Mouse (Mus musculus): ENCODE data around the gene Slc4a1. TPM values are rescaled to one million over a fixed set of nuclear protein-coding genes. Genes with fewer than 3 reads are reported as not detected.
A peak's percentile ranks its signal among the peaks of the same experiment; 100 is the strongest.

Slc4a1 gene
- polyA plus RNA-seq, 1 experiment from 2014 or later = 20.2 TPM

DNA sequence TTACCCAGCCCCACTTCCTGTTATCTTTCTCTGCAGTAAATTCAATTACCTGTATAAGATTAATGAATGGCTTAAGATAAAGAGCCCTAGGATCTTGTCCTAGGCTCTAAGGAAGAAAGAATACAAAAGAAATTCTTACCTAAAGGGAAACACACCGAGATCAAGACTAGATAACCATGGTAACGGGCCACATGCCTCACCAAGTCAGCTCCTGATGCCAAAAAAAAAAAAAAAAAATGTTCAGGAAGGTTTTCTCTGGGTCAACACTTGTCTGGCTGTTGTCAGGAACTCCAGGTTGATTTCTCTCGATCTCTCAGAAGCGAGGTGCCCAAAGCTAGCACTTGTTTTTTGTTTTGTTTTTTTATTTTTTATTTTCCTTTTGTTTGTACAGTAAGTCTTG, 32.0 kb downstream of the Slc4a1 start:
- no peak overlapping the region for H3K4me2 ChIP-seq
- ATAC-seq (replicated peaks; ENCODE audit: insufficient number of reproducible peaks, insufficient read depth, low FRiP score, low read depth) = no peak
- peaks cover 16% of the 10 kb centered on the region for H3K4me1 ChIP-seq (replicated peaks)
- WGBS = 62% methylated on average over 4 of the region's 4 CpGs
- H3K9ac ChIP-seq = no peak overlapping the region
- no peaks in the 10 kb centered on the region for H3K36me3 ChIP-seq
- H3K9me3 ChIP-seq (replicated peaks) = no peaks in the 10 kb centered on the region
- H3K27me3 ChIP-seq = no peaks in the 10 kb centered on the region
- no peak overlapping the region for H3K27ac ChIP-seq
- H3K4me3 ChIP-seq = no peak overlapping the region

DNA sequence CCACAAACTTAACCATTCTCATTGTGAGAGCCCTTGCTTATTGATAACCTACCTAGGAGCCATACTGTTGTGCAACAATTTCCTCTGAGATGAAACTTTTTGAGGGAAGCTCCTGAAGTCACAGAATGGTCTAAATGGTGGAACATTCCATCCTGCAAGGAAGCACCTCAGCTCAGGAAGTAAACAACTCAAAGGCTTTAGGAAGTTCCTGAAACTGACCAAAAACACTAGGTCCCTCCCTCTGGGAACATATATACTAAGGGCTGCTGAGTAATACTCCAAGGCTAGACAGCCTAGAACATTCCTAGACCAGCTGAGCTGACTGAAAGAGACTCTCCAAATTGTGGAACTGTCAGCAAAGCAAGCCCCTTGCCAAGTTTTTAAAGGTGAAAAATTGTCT, 32.9 kb downstream of the Slc4a1 start:
- Histone ChIP-seq H3K27me3 (no peaks in the 10 kb centered on the region), H3K4me3 (no peak overlapping the region), H3K4me2 (no peak overlapping the region), H3K36me3 (no peaks in the 10 kb centered on the region), H3K27ac (no peak overlapping the region), H3K4me1 (replicated peaks) (peaks cover 9% of the 10 kb centered on the region), H3K9ac (no peak overlapping the region), H3K9me3 (replicated peaks) (no peaks in the 10 kb centered on the region)
- ATAC-seq (replicated peaks; ENCODE audit: insufficient number of reproducible peaks, insufficient read depth, low FRiP score, low read depth) = no peak

DNA sequence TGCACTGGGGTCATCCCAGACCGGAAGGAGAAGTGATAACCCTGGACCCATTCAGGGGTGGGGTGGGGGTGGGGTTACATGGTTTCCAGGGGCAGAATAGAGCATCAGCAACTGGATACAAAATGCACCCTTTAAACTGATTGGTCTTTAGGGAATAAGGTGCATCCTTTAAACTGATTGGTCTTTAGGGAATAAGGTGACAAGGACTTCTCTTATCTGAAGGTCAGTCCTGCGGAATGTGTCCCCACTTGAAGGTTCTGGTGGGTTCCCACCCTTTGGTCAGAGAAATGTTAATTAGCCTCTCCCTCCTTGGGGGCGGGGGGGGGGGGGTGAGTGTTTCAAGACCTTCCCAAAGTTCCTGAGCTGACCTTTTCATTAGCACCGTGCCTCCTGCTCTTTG, 34.2 kb downstream of the Slc4a1 start:
- ATAC-seq (replicated peaks; ENCODE audit: insufficient number of reproducible peaks, insufficient read depth, low FRiP score, low read depth) = no peak
- no peak overlapping the region for H3K4me3 ChIP-seq
- H3K27ac ChIP-seq = no peak overlapping the region
- no peaks in the 10 kb centered on the region for H3K9me3 ChIP-seq (replicated peaks)
- no peak overlapping the region for H3K4me2 ChIP-seq
- H3K27me3 ChIP-seq = no peaks in the 10 kb centered on the region
- no peaks in the 10 kb centered on the region for H3K36me3 ChIP-seq
- 36% methylated on average over 4 of the region's 4 CpGs for WGBS
- peaks cover 7% of the 10 kb centered on the region for H3K4me1 ChIP-seq (replicated peaks)
- no peak overlapping the region for H3K9ac ChIP-seq

GRCm38 (mm10) chr11:102330039-102330438, 36.0 kb downstream of the Slc4a1 start:
- no peak for ATAC-seq (replicated peaks; ENCODE audit: insufficient number of reproducible peaks, insufficient read depth, low FRiP score, low read depth)
- WGBS = 74% methylated on average over 3 of the region's 3 CpGs
- no peak overlapping the region for H3K4me2 ChIP-seq
- H3K27ac ChIP-seq = no peak overlapping the region
- H3K4me1 ChIP-seq (replicated peaks) = peaks cover 2% of the 10 kb centered on the region
- no peaks in the 10 kb centered on the region for H3K9me3 ChIP-seq (replicated peaks)
- no peak overlapping the region for H3K4me3 ChIP-seq
- no peaks in the 10 kb centered on the region for H3K27me3 ChIP-seq
- no peaks in the 10 kb centered on the region for H3K36me3 ChIP-seq
- H3K9ac ChIP-seq = no peak overlapping the region

GRCm38 (mm10) chr11:102329518-102329917, 36.5 kb downstream of the Slc4a1 start:
- Histone ChIP-seq H3K27me3 (no peaks in the 10 kb centered on the region), H3K9me3 (replicated peaks) (no peaks in the 10 kb centered on the region), H3K4me1 (replicated peaks) (no peaks in the 10 kb centered on the region), H3K4me2 (no peak overlapping the region), H3K36me3 (no peaks in the 10 kb centered on the region), H3K27ac (no peak overlapping the region), H3K9ac (no peak overlapping the region), H3K4me3 (no peak overlapping the region)
- ATAC-seq (replicated peaks; ENCODE audit: insufficient number of reproducible peaks, insufficient read depth, low FRiP score, low read depth) = no peak

- WGBS = 74% methylated on average over 7 of the region's 7 CpGs
- H3K36me3 ChIP-seq = no peaks in the 10 kb centered on the region
- H3K4me1 ChIP-seq (replicated peaks) = no peaks in the 10 kb centered on the region
- no peak overlapping the region for H3K4me3 ChIP-seq
- no peak overlapping the region for H3K4me2 ChIP-seq
- H3K9me3 ChIP-seq (replicated peaks) = no peaks in the 10 kb centered on the region
- no peak overlapping the region for H3K27ac ChIP-seq
- no peak for ATAC-seq (replicated peaks; ENCODE audit: insufficient number of reproducible peaks, insufficient read depth, low FRiP score, low read depth)
- no peak overlapping the region for H3K9ac ChIP-seq
- H3K27me3 ChIP-seq = no peaks in the 10 kb centered on the region
Measured at GRCm38 (mm10) chr11:102327839-102328238, 38.2 kb downstream of the Slc4a1 start.

- no peaks in the 10 kb centered on the region for H3K36me3 ChIP-seq
- H3K27me3 ChIP-seq = no peaks in the 10 kb centered on the region
- no peak overlapping the region for H3K9ac ChIP-seq
- no peaks in the 10 kb centered on the region for H3K9me3 ChIP-seq (replicated peaks)
- no peak overlapping the region for H3K4me3 ChIP-seq
- H3K27ac ChIP-seq = no peak overlapping the region
- 49% methylated on average over 5 of the region's 5 CpGs for WGBS
- no peaks in the 10 kb centered on the region for H3K4me1 ChIP-seq (replicated peaks)
- no peak for ATAC-seq (replicated peaks; ENCODE audit: insufficient number of reproducible peaks, insufficient read depth, low FRiP score, low read depth)
- H3K4me2 ChIP-seq = no peak overlapping the region
Measured at GRCm38 (mm10) chr11:102327250-102327649, 38.8 kb downstream of the Slc4a1 start.

DNA sequence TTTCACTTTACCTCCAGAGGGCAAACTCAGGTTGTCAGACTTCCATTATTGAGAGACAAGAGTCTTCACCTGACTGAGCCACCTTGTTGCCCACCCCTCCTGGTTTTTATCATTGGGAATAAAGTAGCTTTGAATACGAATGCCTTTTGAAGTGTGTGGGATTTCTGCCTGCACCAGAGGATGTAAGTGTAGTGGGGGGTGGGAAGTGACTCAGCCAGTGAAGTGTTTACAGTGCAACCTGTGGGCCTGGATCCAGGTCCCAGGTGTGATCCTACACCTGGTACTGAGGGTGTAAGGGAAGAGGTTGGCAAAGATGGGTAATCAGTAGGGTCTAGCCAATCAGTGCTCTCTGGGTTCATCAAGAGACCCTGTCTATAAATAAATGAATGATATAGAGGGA, 42.5 kb downstream of the Slc4a1 start:
- H3K27ac ChIP-seq = no peak overlapping the region
- no peaks in the 10 kb centered on the region for H3K36me3 ChIP-seq
- ATAC-seq (replicated peaks; ENCODE audit: insufficient number of reproducible peaks, insufficient read depth, low FRiP score, low read depth) = no peak
- H3K4me1 ChIP-seq (replicated peaks) = peaks cover 10% of the 10 kb centered on the region
- H3K9ac ChIP-seq = no peak overlapping the region
- H3K4me2 ChIP-seq = no peak overlapping the region
- no peaks in the 10 kb centered on the region for H3K9me3 ChIP-seq (replicated peaks)
- 73% methylated on average over 1 of the region's 1 CpGs for WGBS
- no peak overlapping the region for H3K4me3 ChIP-seq
- no peaks in the 10 kb centered on the region for H3K27me3 ChIP-seq

DNA sequence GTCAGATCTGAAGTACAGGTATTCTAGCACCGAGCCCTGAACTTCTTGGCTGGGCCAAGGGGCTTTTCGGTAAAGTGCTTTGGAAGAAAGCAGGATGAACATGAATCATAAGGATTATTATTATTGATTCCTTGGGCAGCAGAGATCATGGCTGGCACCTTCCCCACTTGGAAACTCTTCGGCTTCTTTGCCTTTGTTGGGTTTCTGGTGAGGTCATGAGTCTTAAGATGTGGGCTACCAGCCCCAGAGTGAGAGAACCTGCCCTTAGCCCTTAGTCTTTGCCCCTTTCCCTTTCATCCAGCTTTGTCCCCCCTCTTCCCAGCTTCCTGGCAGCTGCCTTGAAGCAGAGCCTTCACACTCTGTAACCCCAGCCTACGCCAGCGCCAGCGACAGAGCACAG, 44.1 kb downstream of the Slc4a1 start:
- 76% methylated on average over 6 of the region's 6 CpGs for WGBS
- peaks cover 10% of the 10 kb centered on the region for H3K4me1 ChIP-seq (replicated peaks)
- H3K9ac ChIP-seq = no peak overlapping the region
- no peaks in the 10 kb centered on the region for H3K36me3 ChIP-seq
- no peaks in the 10 kb centered on the region for H3K9me3 ChIP-seq (replicated peaks)
- H3K4me2 ChIP-seq = no peak overlapping the region
- no peaks in the 10 kb centered on the region for H3K27me3 ChIP-seq
- no peak overlapping the region for H3K4me3 ChIP-seq
- no peak overlapping the region for H3K27ac ChIP-seq
- no peak for ATAC-seq (replicated peaks; ENCODE audit: insufficient number of reproducible peaks, insufficient read depth, low FRiP score, low read depth)

GRCm38 (mm10) chr11:102320686-102321005, 45.4 kb downstream of the Slc4a1 start:
- no peaks in the 10 kb centered on the region for H3K27me3 ChIP-seq
- H3K4me2 ChIP-seq = peak overlapping the region; percentile 95
- peak overlapping the region; percentile 100 for H3K27ac ChIP-seq
- H3K4me3 ChIP-seq = peak overlapping the region; percentile 99
- 11% methylated on average over 10 of the region's 10 CpGs for WGBS
- ATAC-seq (replicated peaks; ENCODE audit: insufficient number of reproducible peaks, insufficient read depth, low FRiP score, low read depth) = no peak
- H3K36me3 ChIP-seq = no peaks in the 10 kb centered on the region
- no peaks in the 10 kb centered on the region for H3K9me3 ChIP-seq (replicated peaks)
- H3K9ac ChIP-seq = peak overlapping the region; percentile 100
- peaks cover 18% of the 10 kb centered on the region for H3K4me1 ChIP-seq (replicated peaks)

DNA sequence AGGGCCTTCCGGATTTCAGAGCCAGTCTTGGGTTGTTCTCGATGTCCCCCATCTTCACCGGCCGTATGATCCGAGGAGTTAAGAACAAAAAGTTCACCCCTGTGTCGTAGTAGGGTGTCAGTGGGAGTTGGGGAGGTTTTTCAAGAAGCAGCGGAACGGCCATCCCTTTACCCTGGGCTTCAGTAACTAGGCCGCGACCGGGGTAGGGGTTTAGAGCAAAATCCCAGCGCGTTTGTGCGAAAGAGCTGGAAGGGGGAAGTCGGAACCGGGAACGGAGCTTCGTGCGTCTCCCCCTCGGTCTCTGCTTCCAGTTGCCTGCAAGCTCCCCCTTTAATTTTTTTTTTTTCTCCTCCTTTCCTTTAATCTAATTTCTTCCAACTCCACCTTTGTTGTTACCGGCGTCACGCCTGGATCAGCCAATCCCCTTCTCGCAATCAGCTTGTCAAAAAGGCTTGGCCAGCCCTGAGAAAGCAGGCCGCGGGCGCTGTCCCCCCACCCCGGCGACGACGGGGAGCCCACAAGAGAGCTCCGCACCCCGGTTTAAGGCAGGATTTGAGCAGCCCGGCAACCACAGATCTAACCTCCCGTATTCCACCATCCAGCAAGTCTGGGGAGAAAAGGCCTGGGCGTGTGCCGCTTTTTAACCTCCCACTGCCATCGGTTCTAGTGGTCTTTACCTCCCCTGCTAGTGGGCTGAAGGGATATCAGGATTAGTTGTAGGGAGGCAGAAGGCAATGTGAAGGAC, 45.9 kb downstream of the Slc4a1 start:
- Histone ChIP-seq H3K36me3 (0 out of 2 replicates have a peak, but pooled peaks cover 5% of the 10 kb centered on the region), H3K4me1 (replicated peaks) (peaks cover 24% of the 10 kb centered on the region), H3K27me3 (no peaks in the 10 kb centered on the region), H3K9me3 (replicated peaks) (no peaks in the 10 kb centered on the region), H3K9ac (peak overlapping the region; percentile 100), H3K4me2 (peak overlapping the region; percentile 95), H3K27ac (peak overlapping the region; percentile 100), H3K4me3 (peak overlapping the region; percentile 99)
- ATAC-seq (replicated peaks; ENCODE audit: insufficient number of reproducible peaks, insufficient read depth, low FRiP score, low read depth) = no peak
- WGBS = under 1% methylated on average over 38 of the region's 38 CpGs

DNA sequence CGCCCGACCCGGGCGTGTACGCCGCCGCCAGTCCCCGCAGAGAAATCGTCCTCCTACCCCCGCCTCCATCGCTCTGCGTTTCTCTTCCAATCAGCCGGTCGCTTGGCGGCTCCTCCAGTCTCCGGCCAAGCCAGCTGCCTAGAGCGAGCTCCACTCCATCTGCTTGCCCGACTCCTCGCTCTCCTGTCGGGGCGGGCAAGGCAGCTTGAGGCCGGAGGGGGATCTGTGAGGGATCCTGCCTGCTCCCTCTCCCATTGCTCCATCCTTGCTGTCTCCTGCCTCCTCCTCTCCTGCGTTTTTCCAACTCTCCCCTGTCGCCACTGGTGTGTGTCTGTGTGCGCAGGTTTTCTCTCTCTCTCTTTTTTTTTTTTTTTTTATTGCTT, 46.6 kb downstream of the Slc4a1 start, which contains the start of gene Ubtf:
Ubtf (minus strand) TSS at position 333 of the 383 bp plus-strand sequence.
- Histone ChIP-seq H3K9me3 (replicated peaks) (no peaks in the 10 kb centered on the region), H3K4me2 (peak within 1 kb of the TSS; percentile 95), H3K4me3 (peak within 1 kb of the TSS; percentile 99), H3K27me3 (no peaks in the 10 kb centered on the region), H3K27ac (peak within 1 kb of the TSS; percentile 100), H3K4me1 (replicated peaks) (peaks cover 24% of the 10 kb centered on the region), H3K36me3 (peaks cover 10% of the 10 kb centered on the region), H3K9ac (peak within 1 kb of the TSS; percentile 100)
- WGBS = under 1% methylated on average over 24 of the region's 25 CpGs
- 0 out of 2 replicates have a peak, but pooled peaks have one; percentile 15 for ATAC-seq (replicated peaks; ENCODE audit: insufficient number of reproducible peaks, insufficient read depth, low FRiP score, low read depth)
